Mouse (Mus musculus) hindlimb bud, embryonic 11.5 days (tissue): Measurements from ENCODE around the gene Gimap9.

Source experiments
- DNase-seq: peaks from one replicate; pipeline ENCODE4 v3.0.0-alpha.2; 2012; ENCODE audit warnings: low read depth, low spot score; ENCODE audit errors: extremely low spot score

Gimap9 gene

GRCm38 (mm10) chr6:48685694-48686665, 10.1 kb downstream of the Gimap9 start:
- DNase-seq, result no peak

- no peak for DNase-seq
Measured at GRCm38 (mm10) chr6:48687077-48687476, 11.1 kb downstream of the Gimap9 start.

DNA sequence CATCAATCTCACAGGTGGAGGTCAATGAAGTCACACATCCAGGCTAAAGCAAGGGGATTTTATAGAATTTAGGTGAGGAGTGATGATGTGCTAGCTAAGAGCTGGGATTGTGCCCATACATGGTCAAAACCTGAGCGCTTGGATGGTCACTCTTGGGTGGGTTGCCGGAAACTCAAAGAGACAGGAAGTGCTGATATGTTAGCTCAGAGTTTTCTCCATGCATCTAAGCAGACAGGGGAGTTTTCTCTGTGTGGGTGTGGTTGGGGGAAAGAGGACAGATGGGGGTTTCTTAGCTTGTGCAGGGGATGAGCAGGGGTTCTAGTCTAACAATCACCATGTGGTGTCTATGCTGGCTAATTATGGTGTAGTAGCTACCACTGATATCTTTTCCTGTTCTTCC, 13.4 kb downstream of the Gimap9 start:
- no peak for DNase-seq

GRCm38 (mm10) chr6:48692962-48693361, 17.0 kb downstream of the Gimap9 start:
- no peak for DNase-seq

DNA sequence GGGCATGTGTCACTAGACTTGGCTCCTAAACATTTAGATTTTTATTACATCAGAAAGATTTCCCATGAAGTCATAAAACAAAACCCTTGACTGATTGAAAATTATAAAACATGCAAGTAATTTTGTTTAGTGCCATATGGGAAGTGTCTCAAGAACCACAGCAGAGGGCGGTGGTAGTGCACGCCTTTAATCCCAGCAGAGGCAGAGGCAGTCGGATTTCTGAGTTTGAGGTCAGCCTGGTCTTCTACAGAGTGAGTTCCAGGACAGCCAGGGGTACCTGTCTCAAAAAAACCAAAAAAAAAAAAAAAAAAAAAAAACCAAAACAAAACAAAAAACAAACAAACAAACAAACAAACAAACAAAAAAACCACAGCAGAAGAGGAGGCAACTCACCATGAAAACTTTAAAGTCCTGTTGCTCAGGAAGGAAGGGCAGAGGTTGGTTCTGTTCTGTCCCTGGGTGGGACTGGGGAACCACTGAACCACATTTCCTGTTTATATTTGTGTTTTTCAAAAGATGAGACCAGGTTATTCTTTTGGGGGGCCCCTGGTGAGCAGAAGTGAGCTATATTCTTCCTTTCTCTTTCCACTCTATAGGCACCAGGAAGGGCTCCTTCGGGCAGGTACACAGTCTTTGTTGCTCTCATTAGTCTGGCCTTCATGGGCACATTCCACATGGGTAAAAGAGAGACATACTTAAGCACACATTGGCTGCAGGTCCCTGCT, 21.1 kb downstream of the Gimap9 start:
- no peak for DNase-seq

DNA sequence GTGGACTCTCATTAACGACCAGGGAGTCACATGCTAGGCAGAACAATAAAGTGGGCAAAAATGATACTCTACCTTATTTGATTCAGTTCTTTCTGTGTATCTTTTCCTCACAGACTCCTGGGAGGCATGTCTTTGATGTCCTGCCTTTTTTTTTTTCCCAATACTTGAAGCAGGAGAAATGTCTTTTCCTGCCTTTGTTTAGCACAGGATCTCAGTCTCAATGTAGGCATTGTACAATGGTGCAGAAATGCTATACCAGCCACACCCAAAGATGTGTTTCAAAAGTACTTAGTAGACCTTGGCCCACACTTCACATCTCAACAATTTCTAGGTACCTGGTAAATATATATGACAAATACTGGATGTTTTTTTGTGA, 21.6 kb downstream of the Gimap9 start:
- no peak for DNase-seq

- DNase-seq, result no peak
Measured at GRCm38 (mm10) chr6:48698066-48698856, 22.3 kb downstream of the Gimap9 start.

DNA sequence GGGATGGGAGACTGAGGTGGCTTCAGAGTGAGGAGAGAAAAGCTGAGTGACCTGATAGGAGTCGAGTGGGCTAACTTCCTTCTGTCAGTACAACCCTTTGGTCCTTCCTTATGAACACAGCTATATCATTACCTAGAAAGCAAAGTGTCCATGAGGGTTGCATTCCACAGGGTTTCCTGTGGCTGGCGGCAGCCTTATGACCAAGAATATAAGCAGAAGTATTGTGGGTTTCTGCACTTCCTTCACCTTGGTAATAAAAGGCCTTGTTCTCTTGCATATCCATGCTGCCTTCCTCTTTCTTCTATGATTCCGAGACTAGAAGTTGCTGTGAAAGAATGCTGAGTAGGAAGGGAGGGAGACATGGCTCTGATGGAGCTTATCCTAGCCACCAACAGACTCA, 23.0 kb downstream of the Gimap9 start:
- no peak for DNase-seq

DNA sequence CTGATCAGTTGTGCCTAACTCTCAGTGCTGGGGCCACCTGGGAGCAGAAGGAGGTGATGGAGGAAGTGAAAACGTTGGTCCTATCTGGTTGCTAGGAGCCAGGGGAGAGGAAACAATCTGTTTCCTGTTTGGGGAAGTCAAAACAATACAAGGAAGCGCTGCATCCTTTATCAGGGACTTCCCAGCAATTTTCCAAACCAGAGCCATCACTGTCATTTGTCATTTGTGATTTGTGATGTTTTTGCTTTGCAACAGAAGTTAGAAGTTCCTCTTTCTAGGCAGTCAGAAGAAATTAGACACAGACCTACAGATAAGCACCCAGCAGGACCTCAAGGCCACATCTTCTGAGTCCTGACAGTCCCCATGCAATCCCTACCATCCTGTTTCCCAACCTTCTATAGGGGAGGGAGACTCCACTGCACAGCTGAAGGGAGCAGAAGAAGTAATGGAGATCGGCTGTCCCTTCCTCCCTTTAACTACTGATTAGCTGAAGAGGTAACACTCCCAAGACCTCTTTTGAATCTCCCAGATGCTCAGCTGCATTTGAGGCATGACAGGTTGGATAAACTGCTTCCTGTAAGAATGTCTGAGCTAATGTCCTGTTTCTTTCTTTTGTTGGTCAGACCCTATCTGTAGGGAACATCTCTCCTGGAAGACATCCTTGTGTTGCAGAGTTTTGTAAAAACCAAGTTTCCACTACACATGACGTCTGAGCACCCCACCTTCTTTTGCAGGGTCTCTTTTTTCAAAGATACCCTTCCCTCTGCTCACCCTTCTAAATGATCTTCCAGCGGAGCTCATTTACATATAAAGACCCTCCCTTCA, 24.5 kb downstream of the Gimap9 start:
- no peak for DNase-seq

GRCm38 (mm10) chr6:48702146-48702545, 26.2 kb downstream of the Gimap9 start:
- DNase-seq, result no peak

- no peak for DNase-seq
Measured at GRCm38 (mm10) chr6:48702601-48703000, 26.7 kb downstream of the Gimap9 start.

DNA sequence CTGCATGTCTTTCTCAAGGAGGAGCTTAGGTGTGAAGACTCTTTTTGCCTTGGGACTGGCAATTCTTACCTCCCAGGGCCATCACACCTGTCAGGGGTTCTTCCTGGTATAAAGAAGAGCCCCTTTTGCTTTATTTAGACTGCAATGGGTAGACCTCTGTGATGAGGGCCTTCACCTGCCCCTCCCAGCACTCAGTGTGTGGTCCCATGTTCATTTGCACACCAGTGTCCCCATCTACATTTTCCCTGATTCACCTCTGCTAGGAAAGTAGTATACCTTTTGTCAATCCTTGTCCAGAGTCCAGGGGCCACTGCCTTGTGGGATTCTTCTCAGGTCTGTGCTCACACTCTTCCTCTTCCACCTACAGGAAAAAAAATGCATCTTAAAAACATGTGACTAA, 28.2 kb downstream of the Gimap9 start:
- no peak for DNase-seq

GRCm38 (mm10) chr6:48706130-48706529, 30.2 kb downstream of the Gimap9 start:
- no peak for DNase-seq

DNA sequence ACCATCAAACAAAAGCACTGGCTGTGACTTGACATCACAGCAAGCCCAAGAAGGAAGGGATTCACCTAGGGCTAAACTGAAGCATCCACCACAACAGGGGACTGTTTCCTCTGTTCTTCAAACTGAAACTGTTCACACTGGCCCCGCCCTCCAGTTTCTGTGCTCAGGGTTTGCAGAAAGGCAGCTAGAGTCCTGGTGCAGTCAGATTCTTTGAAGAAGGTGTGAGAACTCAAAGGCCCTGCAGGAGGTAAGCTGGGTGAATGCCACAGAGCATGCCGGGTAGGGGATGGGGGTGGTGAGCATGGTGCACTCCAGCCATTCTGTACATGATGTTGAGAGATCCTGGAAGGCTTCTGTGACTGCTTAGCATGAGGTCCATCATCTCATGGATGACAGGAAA, 42.5 kb downstream of the Gimap9 start, which contains the start of the genes Gm28053 and Gimap7:
Gene Gm28053, plus strand, starts transcription at position 153 of the 400 bp plus-strand sequence.
Gene Gimap7, plus strand, starts transcription at position 167 of the 400 bp plus-strand sequence.
- no peak for DNase-seq

GRCm38 (mm10) chr6:48720326-48720725, 44.4 kb downstream of the Gimap9 start:
- DNase-seq, result no peak

- no peak for DNase-seq
Measured at GRCm38 (mm10) chr6:48723468-48723867, 47.5 kb downstream of the Gimap9 start.

GRCm38 (mm10) chr6:48725476-48725875, 49.5 kb downstream of the Gimap9 start:
- DNase-seq, result no peak

GRCm38 (mm10) chr6:48727761-48728160, 51.8 kb downstream of the Gimap9 start:
- DNase-seq, result no peak
